Mouse (Mus musculus) gastrocnemius, postnatal 10 days (tissue): ENCODE results near the gene Pgr. TPM values are rescaled to one million over a fixed set of nuclear protein-coding genes. Genes with fewer than 3 reads are reported as not detected.

ENCODE experiments used
- DNase-seq: peaks from one replicate; pipeline ENCODE4 v3.0.0; 2021; ENCODE audit warnings: mixed read lengths
- long read RNA-seq, 2 experiments: library from polyadenylated mRNA; stranded (forward); transcript quantifications; one replicate each; pipeline ENCODE4 v2.0.0; 2021
- total RNA-seq, 2 experiments: library from RNA; stranded (reverse); gene quantifications; 2 replicates each; pipeline ENCODE4 v1.2.3; 2021

Pgr gene
- under 1 TPM; 0.07 to 0.09 TPM for total RNA-seq
- long read RNA-seq, experiment 1 = 0 reads
- long read RNA-seq, experiment 2, partial matches to known transcripts = 0 of 1 reads
- long read RNA-seq, experiment 2, other reads (novel, unspliced or antisense) = 1 of 1 reads

DNA sequence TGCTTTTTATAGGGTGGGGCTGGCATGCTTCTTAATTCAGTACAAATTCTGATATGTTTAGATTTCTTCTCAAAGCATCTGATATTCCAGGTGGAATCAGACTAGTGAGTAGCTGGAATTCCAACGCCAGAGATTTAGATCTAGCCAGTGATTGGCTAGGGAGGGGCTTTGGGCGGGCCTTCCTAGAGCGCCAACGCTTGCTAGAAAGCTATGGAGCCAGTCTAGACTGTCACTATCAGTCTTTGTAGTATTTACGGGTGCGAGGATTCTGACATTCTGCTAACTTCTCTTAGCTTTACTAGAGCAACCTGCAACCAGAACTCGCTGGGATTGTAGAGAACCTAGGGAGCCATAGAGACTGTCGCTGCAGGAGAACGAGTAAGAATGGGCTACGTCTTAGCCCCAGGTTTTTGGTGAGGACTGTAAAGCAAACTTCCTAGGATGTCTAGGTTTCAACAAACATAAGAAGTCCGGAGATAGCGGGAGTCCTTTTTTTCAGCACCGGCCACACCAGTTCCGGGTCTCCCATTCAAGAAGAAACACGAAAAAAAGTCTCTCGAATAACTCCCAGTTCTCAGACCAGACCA, at the start of gene Pgr:
Gene Pgr (plus strand): TSS at position 218 of the 587 bp plus-strand sequence.
- no peak for DNase-seq

GRCm38 (mm10) chr9:8857455-8857854, 42.2 kb upstream of the Pgr start:
- no peak for DNase-seq

GRCm38 (mm10) chr9:8868511-8868910, 31.1 kb upstream of the Pgr start:
- no peak for DNase-seq

- DNase-seq = no peak
These were observed 4.4 kb upstream of the Pgr start for GRCm38 (mm10) chr9:8895205-8895604.

DNA sequence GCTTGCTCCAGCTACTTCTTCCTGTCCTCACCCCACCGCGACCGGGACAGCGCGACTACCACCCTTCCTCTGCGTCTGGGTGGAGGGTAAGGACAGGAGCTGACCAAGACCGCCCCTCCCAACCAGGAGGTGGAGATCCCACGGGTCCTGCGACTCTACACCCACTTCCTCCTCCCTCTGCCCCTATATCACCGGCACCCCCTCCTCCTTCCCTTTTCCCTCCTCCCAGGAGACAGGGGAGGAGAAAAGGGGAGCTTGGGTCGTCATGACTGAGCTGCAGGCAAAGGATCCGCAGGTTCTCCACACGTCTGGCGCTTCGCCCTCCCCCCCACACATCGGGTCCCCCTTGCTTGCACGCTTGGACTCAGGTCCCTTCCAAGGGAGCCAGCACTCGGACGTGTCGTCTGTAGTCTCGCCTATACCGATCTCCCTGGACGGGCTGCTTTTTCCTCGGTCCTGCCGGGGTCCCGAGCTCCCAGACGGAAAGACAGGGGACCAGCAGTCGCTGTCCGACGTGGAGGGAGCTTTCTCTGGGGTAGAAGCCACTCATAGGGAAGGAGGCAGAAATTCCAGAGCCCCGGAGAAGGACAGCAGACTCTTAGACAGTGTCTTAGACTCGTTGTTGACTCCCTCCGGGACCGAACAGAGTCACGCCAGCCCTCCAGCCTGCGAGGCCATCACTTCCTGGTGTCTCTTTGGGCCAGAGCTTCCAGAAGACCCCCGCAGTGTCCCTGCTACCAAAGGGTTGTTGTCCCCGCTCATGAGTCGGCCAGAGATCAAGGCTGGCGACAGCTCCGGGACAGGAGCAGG, 775 bp downstream of the Pgr start:
- peak; percentile 5 for DNase-seq

GRCm38 (mm10) chr9:8901013-8901646, 1.5 kb downstream of the Pgr start:
- peak; percentile 9 for DNase-seq

DNA sequence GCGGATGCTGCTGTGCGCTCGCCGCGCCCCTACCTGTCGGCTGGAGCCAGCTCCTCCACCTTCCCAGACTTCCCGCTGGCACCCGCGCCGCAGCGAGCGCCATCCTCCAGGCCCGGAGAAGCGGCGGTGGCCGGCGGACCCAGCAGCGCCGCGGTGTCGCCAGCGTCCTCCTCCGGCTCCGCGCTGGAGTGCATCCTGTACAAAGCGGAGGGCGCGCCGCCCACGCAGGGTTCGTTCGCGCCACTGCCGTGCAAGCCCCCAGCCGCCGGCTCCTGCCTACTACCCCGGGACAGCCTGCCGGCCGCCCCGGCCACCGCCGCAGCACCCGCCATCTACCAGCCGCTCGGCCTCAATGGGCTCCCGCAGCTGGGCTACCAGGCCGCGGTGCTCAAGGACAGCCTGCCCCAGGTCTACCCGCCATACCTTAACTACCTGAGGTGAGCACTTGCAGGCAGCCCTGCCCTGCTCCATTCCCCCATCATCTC, 2.1 kb downstream of the Pgr start:
- DNase-seq = peak; percentile 21

- no peak for DNase-seq
These were observed 2.6 kb downstream of the Pgr start for GRCm38 (mm10) chr9:8902277-8902676.

DNA sequence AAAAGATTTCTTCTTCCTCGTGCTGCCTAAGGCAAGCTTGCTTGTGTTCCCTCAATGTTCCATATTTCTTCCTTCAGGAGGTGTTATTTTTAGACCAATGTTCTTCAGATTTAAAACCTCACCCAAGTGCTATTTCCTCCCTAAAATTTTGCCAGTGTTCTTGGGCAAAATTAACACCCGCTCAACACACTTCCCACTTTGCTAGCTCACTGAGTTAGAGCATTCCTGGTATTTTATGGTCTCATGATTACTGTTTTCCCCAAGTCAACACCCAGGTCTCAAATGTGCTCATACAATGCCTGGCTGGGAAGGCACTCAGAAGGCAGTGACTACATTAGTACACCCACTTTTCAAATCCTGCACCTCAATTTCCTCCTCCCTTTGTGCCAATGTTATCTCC, 27.9 kb downstream of the Pgr start:
- no peak for DNase-seq

DNA sequence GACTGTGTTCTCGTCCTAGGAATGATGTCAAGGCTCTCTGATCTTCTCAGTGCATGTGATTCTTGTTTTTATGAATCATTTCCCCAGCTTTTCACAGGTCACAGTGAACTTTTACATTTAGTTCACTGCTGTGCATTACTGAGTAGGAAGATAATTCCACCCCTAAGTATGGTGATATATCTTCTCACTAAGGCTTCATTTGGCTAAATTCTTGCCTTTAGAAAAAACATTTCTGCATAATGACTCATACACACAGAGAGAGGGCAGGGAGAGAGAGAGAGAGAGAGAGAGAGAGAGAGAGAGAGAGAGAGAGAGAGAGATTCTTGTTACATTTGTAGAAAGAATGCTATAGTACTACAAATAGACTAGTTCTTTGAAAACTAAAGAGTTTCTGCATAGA, 38.1 kb downstream of the Pgr start:
- DNase-seq = no peak

GRCm38 (mm10) chr9:8953306-8953705, 53.7 kb downstream of the Pgr start:
- DNase-seq = no peak

GRCm38 (mm10) chr9:8964512-8965133, 65.0 kb downstream of the Pgr start:
- DNase-seq = no peak

GRCm38 (mm10) chr9:8970240-8970639, 70.6 kb downstream of the Pgr start:
- peak; percentile 32 for DNase-seq

DNA sequence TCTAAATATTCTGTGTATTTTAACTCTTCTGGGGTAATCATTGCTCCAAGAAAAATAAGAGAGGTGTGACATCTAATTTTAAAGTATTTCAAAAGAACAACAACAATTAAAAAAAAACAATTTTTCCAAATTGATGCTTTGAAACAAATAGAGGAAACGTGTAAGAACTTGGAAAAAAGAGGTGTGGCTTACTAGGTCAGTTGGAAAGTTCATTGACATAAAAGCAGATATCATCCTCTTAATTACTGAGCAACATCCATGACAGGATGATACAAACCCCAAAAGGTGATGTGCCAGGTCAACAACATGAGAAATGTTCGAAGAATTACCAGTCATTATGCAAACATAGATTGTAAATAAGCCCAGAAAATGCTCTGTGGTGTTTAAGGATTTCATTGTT, 71.9 kb downstream of the Pgr start, which contains the start of gene Gm16485:
Gene Gm16485 (plus strand): TSS at position 301 of the 400 bp plus-strand sequence.
- DNase-seq = no peak

- no peak for DNase-seq
These were observed 78.1 kb downstream of the Pgr start for GRCm38 (mm10) chr9:8977775-8978174.

DNA sequence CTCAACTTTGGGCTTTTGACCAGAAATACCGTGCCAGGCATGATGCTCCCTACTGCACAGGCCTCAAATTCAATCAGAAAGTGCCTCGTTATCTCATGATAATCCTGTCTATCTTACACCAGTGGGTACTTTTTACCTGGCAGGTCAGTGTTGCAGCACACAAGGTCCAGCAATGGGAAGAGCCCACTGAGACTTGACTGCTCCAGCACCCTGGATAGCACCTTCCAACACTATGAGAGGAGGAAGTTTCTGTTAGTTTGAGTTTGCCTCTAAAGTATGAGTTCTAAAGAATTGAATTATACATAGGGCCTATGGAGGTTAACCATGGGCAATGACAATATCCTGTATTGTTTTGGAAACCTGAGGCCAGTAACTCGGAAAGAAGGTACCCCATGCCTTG, 82.7 kb downstream of the Pgr start:
- no peak for DNase-seq

DNA sequence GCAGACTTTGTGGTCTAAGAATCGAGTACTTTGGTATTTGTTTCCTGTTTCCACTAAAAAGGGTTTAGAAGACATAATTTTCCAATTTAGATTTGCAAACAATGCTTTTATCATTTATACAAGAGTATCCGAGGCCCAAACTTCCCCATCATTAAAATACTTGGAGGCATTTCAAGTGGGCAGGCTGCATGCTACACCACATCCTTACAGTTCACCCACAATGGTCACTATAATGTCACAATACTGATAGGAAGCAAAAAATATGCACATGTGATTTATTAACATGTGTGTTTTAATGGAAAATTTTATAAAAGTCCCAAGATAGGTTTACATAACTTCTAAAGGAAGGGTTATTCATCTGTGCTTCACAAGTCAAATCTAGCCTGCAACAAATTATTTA, 96.9 kb downstream of the Pgr start:
- no peak for DNase-seq

DNA sequence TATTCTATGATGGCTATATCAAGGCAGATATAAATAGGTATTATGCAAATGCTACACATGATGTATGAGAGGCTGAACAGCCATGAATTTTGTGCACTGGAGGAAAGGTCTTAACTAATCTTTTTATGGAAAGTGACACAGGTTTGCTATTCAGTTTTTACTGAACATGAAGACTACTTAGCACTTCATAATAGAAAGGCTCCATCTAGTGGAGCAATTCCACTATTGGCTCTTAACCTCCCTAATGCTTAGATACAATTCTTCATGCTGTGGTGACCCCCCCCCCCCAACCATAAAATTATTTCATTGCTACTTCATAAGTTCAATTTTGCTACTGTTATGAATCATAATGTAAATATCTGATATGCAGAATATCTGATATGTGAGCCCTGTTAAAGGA, 101.5 kb downstream of the Pgr start:
- no peak for DNase-seq

GRCm38 (mm10) chr9:9015108-9015507, 115.5 kb downstream of the Pgr start:
- no peak for DNase-seq
